8 mouse cellular contexts compared by ENCODE assay signal in the genomic region with DNA sequence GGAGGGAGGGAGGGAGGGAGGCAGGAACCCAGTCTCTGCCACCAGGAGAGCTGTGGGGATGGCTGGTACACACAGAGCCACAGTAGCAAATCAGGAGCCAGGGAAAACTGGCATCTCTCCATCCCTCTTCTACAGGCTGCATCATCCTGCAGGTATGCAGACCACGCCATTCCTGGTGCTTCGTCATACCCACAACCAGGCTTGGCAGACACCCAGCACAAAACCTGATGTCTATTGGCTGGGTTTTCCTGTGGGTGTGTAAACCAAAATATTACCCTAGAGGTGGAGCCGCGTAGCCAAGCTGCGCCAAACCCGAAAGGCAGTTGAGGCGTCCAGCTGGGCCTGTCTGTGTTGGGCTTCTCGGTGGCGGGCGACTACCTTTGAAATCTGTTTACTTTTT. TPM values are rescaled to one million over a fixed set of nuclear protein-coding genes. Genes with fewer than 3 reads are reported as not detected.
DNase-seq lines count a peak whose midpoint lies in the region; ATAC-seq lines count a peak whose summit lies in the region.

No protein-coding gene starts in this region.

- H3K4me2 ChIP-seq in kidney, embryonic 15.5 days, result no peak overlapping the region

- 71% methylated on average over 10 of the region's 10 CpGs for WGBS in kidney, embryonic 15.5 days

- no peak for ATAC-seq in kidney, embryonic 15.5 days (replicated peaks; ENCODE audit: low FRiP score)
- ATAC-seq in inflammation-experienced regulatory T-cells, adult 6 months, result no peak

- peaks cover 51% of the 10 kb centered on the region for H3K4me1 ChIP-seq in kidney, embryonic 15.5 days

- no peak overlapping the region for H3K9ac ChIP-seq in kidney, embryonic 15.5 days

- no peaks in the 10 kb centered on the region for H3K27me3 ChIP-seq in kidney, embryonic 15.5 days

- DNase-seq in kidney, adult 18-20 months, result peak; percentile 66
- peak; percentile 77 to 84 for DNase-seq in cerebellum, postnatal 25 days
- DNase-seq in heart, postnatal 4 days, result peak; percentile 87
- DNase-seq in layer of hippocampus, adult 9-11 months, result peak; percentile 91
- DNase-seq in lung, postnatal 36 days, result peak; percentile 95
- peak; percentile 79 for DNase-seq in urinary bladder, postnatal 25 days (ENCODE audit: low spot score)

- no peaks in the 10 kb centered on the region for H3K36me3 ChIP-seq in kidney, embryonic 15.5 days

- no peak overlapping the region for H3K4me3 ChIP-seq in kidney, embryonic 15.5 days (replicated peaks)

- no peak overlapping the region for H3K27ac ChIP-seq in kidney, embryonic 15.5 days

- H3K9me3 ChIP-seq in kidney, embryonic 15.5 days (replicated peaks), result no peaks in the 10 kb centered on the region

RNA-seq across cellular contexts. Expression of a gene that starts 17.5 kb away (rescaled TPM):
- 29.1 and 29.2 TPM in 2 replicates for polyA plus RNA-seq in kidney, embryonic 15.5 days (2015; fragmentation: Nextera tagmentation; extraction: Ambion mirVana)
- total RNA-seq in heart, postnatal 4 days (2021), result 1 to 10 TPM; 8.2 to 8.6 TPM
- 10 to 100 TPM; 16.4 to 27.4 (median 18.3) TPM for polyA plus RNA-seq in inflammation-experienced regulatory T-cells, adult 6 months (2017; shearing (Covaris generic))

RNA-seq across cellular contexts. Expression of a gene that starts 33.8 kb away (rescaled TPM):
- polyA plus RNA-seq in kidney, embryonic 15.5 days (2015; fragmentation: Nextera tagmentation; extraction: Ambion mirVana), result 13.3 and 16.3 TPM in 2 replicates
- total RNA-seq in heart, postnatal 4 days (2021), result 1 to 10 TPM; 1.4 to 1.5 TPM
- polyA plus RNA-seq in inflammation-experienced regulatory T-cells, adult 6 months (2017; shearing (Covaris generic)), result 10 to 100 TPM in 1 of 3 experiments, 1 to 10 TPM in 2; 5.3 to 16.5 (median 8.9) TPM

RNA-seq across cellular contexts. Expression of a gene that starts 51.5 kb away (rescaled TPM):
- 2.1 and 2.7 TPM in 2 replicates for polyA plus RNA-seq in kidney, embryonic 15.5 days (2015; fragmentation: Nextera tagmentation; extraction: Ambion mirVana)
- under 1 TPM; 0.14 to 0.18 TPM for total RNA-seq in heart, postnatal 4 days (2021)
- not detected for polyA plus RNA-seq in inflammation-experienced regulatory T-cells, adult 6 months (2017; shearing (Covaris generic))
